Comparison of ENCODE assay signal across 8 mouse cellular contexts in genomic region chr1:34751128-34751527, GRCm38 (mm10).
DNase-seq lines count a peak whose midpoint lies in the region; ATAC-seq and TF ChIP-seq lines count a peak whose summit lies in the region.

No protein-coding gene starts in this region.

- peak overlapping the region; percentile 98 for H3K4me2 ChIP-seq in forebrain, embryonic 13.5 days
- H3K4me2 ChIP-seq in liver, embryonic 15.5 days = 0 out of 2 replicates have a peak overlapping the region, but pooled peaks have one; percentile 39

- H3K4me1 ChIP-seq in E14TG2a.4 (replicated peaks; ENCODE audit: low read depth, low read length) = peaks cover 21% of the 10 kb centered on the region
- H3K4me1 ChIP-seq in forebrain, embryonic 13.5 days = peaks cover 22% of the 10 kb centered on the region
- no peaks in the 10 kb centered on the region for H3K4me1 ChIP-seq in liver, embryonic 15.5 days (replicated peaks)

- ATAC-seq in cerebellum, adult (ENCODE audit: insufficient number of reproducible peaks, low FRiP score, low TSS enrichment) = no peak
- ATAC-seq in forebrain, embryonic 13.5 days = peak; percentile 34
- no peak for ATAC-seq in liver, embryonic 15.5 days (ENCODE audit: insufficient read depth)

- no peaks in the 10 kb centered on the region for H3K36me3 ChIP-seq in E14TG2a.4 (ENCODE audit: insufficient read depth, low read length)
- no peaks in the 10 kb centered on the region for H3K36me3 ChIP-seq in forebrain, embryonic 13.5 days (ENCODE audit: poor library complexity, severe bottlenecking)
- H3K36me3 ChIP-seq in liver, embryonic 15.5 days (replicated peaks) = no peaks in the 10 kb centered on the region

- no peak overlapping the region for H3K27ac ChIP-seq in forebrain, embryonic 13.5 days
- no peak overlapping the region for H3K27ac ChIP-seq in liver, embryonic 15.5 days (replicated peaks)

- intact Hi-C loops in gastrocnemius, postnatal 14 days (cut with DNase I; ENCODE audit: low total_unique reads) = no loop called here

- peak overlapping the region; percentile 84 for H3K4me3 ChIP-seq in E14TG2a.4 (replicated peaks; ENCODE audit: low read length)
- H3K4me3 ChIP-seq in forebrain, embryonic 13.5 days = peak overlapping the region; percentile 70
- H3K4me3 ChIP-seq in liver, embryonic 15.5 days (replicated peaks) = peak overlapping the region; percentile 23; the same call in 1 of the 2 replicates

- WGBS in forebrain, embryonic 13.5 days = 0% methylated on average over 6 of the region's 6 CpGs
- 5% methylated on average over 6 of the region's 6 CpGs for WGBS in liver, embryonic 15.5 days (ENCODE audit: insufficient replicate concordance)

- H3K9ac ChIP-seq in forebrain, embryonic 13.5 days = peak overlapping the region; percentile 73
- H3K9ac ChIP-seq in liver, embryonic 15.5 days = no peak overlapping the region

- H3K27me3 ChIP-seq in E14TG2a.4 (ENCODE audit: insufficient read depth, low read length) = peaks cover 80% of the 10 kb centered on the region
- H3K27me3 ChIP-seq in forebrain, embryonic 13.5 days = peaks cover 44% of the 10 kb centered on the region
- H3K27me3 ChIP-seq in liver, embryonic 15.5 days = peaks cover 66% of the 10 kb centered on the region

- no peak for TF ChIP-seq CTCF in E14TG2a.4 (conservative IDR thresholded peaks at IDR 0.05; ENCODE audit: low read length)

- H3K9me3 ChIP-seq in E14TG2a.4 (ENCODE audit: low read length) = 0 out of 2 replicates have a peak, but pooled peaks cover 8% of the 10 kb centered on the region
- no peaks in the 10 kb centered on the region for H3K9me3 ChIP-seq in forebrain, embryonic 13.5 days (replicated peaks)
- H3K9me3 ChIP-seq in liver, embryonic 15.5 days (replicated peaks) = no peaks in the 10 kb centered on the region

- peak; percentile 28 for DNase-seq in cerebellum, adult 11 months
- no peak for DNase-seq in gastrocnemius, postnatal 14 days
- DNase-seq in left cerebral cortex, adult 9 months (ENCODE audit: low spot score in 2 of 2) = no peak
- DNase-seq in right cerebral cortex, postnatal 25 days = no peak

Comparison
In these comparisons a context has a peak if more than half of its experiments do, and no peak if none do; other contexts are left out.
1. H3K4me3 ChIP-seq: peak in every context shown above with its lines; median percentile 84 in E14TG2a.4; 70 in forebrain, embryonic 13.5 days; 23 in liver, embryonic 15.5 days.